In genomic region chr6:52663021-52663420, GRCm38 (mm10) we compare ENCODE assay signal across 9 mouse cellular contexts. TPM values are rescaled to one million over a fixed set of nuclear protein-coding genes. Genes with fewer than 3 reads are reported as not detected.
DNase-seq lines count a peak whose midpoint lies in the region; TF ChIP-seq lines count a peak whose summit lies in the region.
"Had no signal": no experiment of that assay in that cellular context is flagged by ENCODE, and none has a peak within 500 bp of the region (broad histone marks: within the 10 kb centered on the region; RNA-seq: fewer than 3 reads in every experiment).

No protein-coding gene starts in this region.

- H3K4me3 ChIP-seq in lung, adult 2 months (replicated peaks; ENCODE audit: extremely low read depth, low read depth, low read length): no peak overlapping the region

- TF ChIP-seq POLR2A in lung, adult 2 months (IDR thresholded peaks at IDR 0.05; ENCODE audit: borderline replicate concordance, extremely low read depth, low read depth, low read length): no peak

- peak; percentile 67 for TF ChIP-seq CTCF in lung, adult 2 months (IDR thresholded peaks at IDR 0.05; ENCODE audit: insufficient read depth, low read length)

- H3K4me1 ChIP-seq in lung, adult 2 months (ENCODE audit: control insufficient read depth, insufficient read depth, low read length): no peaks in the 10 kb centered on the region

- DNase-seq in adrenal gland, adult 2 months: peak; percentile 9
- DNase-seq in adrenal gland, adult 18-20 months (ENCODE audit: low spot score in 2 of 2): no peak
- peak; percentile 20 for DNase-seq in lung, adult 2 months
- no peak for DNase-seq in lung, postnatal 4 days
- peak; percentile 42 to 43 for DNase-seq in kidney, postnatal 25 days
- peak; percentile 51 to 55 for DNase-seq in thymus, postnatal 36 days
- DNase-seq in testis, postnatal 14 days (ENCODE audit: low spot score): no peak
- DNase-seq in gastrocnemius, postnatal 4 days (ENCODE audit: low spot score in 2 of 2): no peak
- DNase-seq: cerebellum, adult 9-10 months had no signal

- 23% methylated on average over 5 of the region's 5 CpGs for WGBS in lung, adult 2 months

RNA-seq across cellular contexts. Expression of gene Hibadh, which starts 22.8 kb away (rescaled TPM):
- total RNA-seq in adrenal gland, adult 2 months (2021): 100 to 1,000 TPM; 181 to 188 TPM
- 45.4 and 49.8 TPM in 2 replicates for polyA plus RNA-seq in adrenal gland, adult 2 months (2012; rRNA removed)
- total RNA-seq in adrenal gland, adult 18-20 months (2021): 100 to 1,000 TPM; 181 to 189 TPM
- polyA plus RNA-seq in lung, adult 2 months (2012; rRNA removed): 28.1 and 37.5 TPM in 2 replicates
- total RNA-seq in gastrocnemius, postnatal 4 days (2021): 10 to 100 TPM; 71.6 to 80.0 TPM

RNA-seq across cellular contexts. Expression of gene Tax1bp1, which starts 50.5 kb away (rescaled TPM):
- total RNA-seq in adrenal gland, adult 2 months (2021): 100 to 1,000 TPM; 182 to 219 TPM
- 5.7 and 7.7 TPM in 2 replicates for polyA plus RNA-seq in adrenal gland, adult 2 months (2012; rRNA removed)
- total RNA-seq in adrenal gland, adult 18-20 months (2021): 100 to 1,000 TPM; 165 to 203 TPM
- 30.5 and 31.2 TPM in 2 replicates for polyA plus RNA-seq in lung, adult 2 months (2012; rRNA removed)
- total RNA-seq in gastrocnemius, postnatal 4 days (2021): 10 to 100 TPM; 61.3 to 73.4 TPM

Comparison
In these comparisons a context has a peak if more than half of its experiments do, and no peak if none do; other contexts are left out.
1. DNase-seq: peak in adrenal gland, adult 2 months (single experiment), lung, adult 2 months (single experiment), kidney, postnatal 25 days (2 of 2) and thymus, postnatal 36 days (2 of 2); none in adrenal gland, adult 18-20 months (0 of 2), lung, postnatal 4 days (0 of 2), testis, postnatal 14 days (single experiment) and gastrocnemius, postnatal 4 days (0 of 2).